22 mouse cellular contexts compared by ENCODE assay signal in genomic region chr8:120907671-120908070, GRCm38 (mm10).
DNase-seq lines count a peak whose midpoint lies in the region; ATAC-seq lines count a peak whose summit lies in the region.
"Had no signal": no experiment of that assay in that cellular context is flagged by ENCODE, and none has a peak within 500 bp of the region (broad histone marks: within the 10 kb centered on the region; RNA-seq: fewer than 3 reads in every experiment).

No protein-coding gene starts in this region.

- no peak overlapping the region for H3K4me2 ChIP-seq in heart, embryonic 12.5 days

- H3K9me3 ChIP-seq in heart, embryonic 10.5 days = no peaks in the 10 kb centered on the region
- H3K9me3 ChIP-seq in heart, embryonic 12.5 days (replicated peaks) = no peaks in the 10 kb centered on the region

- peaks cover 39% of the 10 kb centered on the region for H3K4me1 ChIP-seq in heart, embryonic 10.5 days
- peaks cover 10% of the 10 kb centered on the region for H3K4me1 ChIP-seq in heart, embryonic 12.5 days (replicated peaks)

- H3K4me3 ChIP-seq in heart, embryonic 10.5 days = no peak overlapping the region
- H3K4me3 ChIP-seq in heart, embryonic 12.5 days = no peak overlapping the region

- no peak for ATAC-seq in heart, embryonic 12.5 days (ENCODE audit: insufficient number of reproducible peaks, low FRiP score)
- ATAC-seq: activated CD4-positive, CD25-positive, alpha-beta regulatory T cell, adult 4 months; CD4-positive, CD25-positive, alpha-beta regulatory T cell, adult 4 months; Patski had no signal

- H3K9ac ChIP-seq in heart, embryonic 12.5 days = no peak overlapping the region

- WGBS in heart, embryonic 10.5 days = 41% methylated on average over 6 of the region's 6 CpGs
- 38% methylated on average over 6 of the region's 6 CpGs for WGBS in heart, embryonic 12.5 days

- H3K27ac ChIP-seq in heart, embryonic 10.5 days = peak overlapping the region; percentile 8; the same call in 1 of the 2 replicates
- no peak overlapping the region for H3K27ac ChIP-seq in heart, embryonic 12.5 days (ENCODE audit: poor library complexity, severe bottlenecking)

- peaks cover 58% of the 10 kb centered on the region for H3K27me3 ChIP-seq in heart, embryonic 10.5 days (ENCODE audit: insufficient read depth, poor library complexity, severe bottlenecking)
- peaks cover 44% of the 10 kb centered on the region for H3K27me3 ChIP-seq in heart, embryonic 12.5 days (replicated peaks)
- H3K27me3 ChIP-seq: Patski had no signal

- no peaks in the 10 kb centered on the region for H3K36me3 ChIP-seq in heart, embryonic 10.5 days
- H3K36me3 ChIP-seq in heart, embryonic 12.5 days = no peaks in the 10 kb centered on the region
- H3K36me3 ChIP-seq: G1E had no signal

- DNase-seq in heart, embryonic 10.5 days (ENCODE audit: low spot score) = no peak
- peak; percentile 76 for DNase-seq in 3134 (ENCODE audit: extremely low read depth, insufficient read length, low spot score)
- peak; percentile 84 for DNase-seq in Muller cell, postnatal 12 days (ENCODE audit: inconsistent ontology term)
- DNase-seq in right cerebral cortex, postnatal 25 days = no peak
- no peak for DNase-seq in kidney, postnatal 25 days
- DNase-seq: adrenal gland, adult 2 months; adrenal gland, adult 8-10 months; adrenal gland, postnatal 10 days; adrenal gland, postnatal 14 days; adrenal gland, postnatal 25 days; adrenal gland, postnatal 36 days; B cell, adult 2 months; cerebellum, adult 11 months; cerebellum, adult 11-12 months; cerebellum, adult 18-20 months; cerebellum, adult 2 months; cerebellum, adult 8-10 months had no signal

Comparison
In these comparisons a context has a peak if more than half of its experiments do, and no peak if none do; other contexts are left out.
1. DNase-seq: peak in 3134 (single experiment) and Muller cell, postnatal 12 days (single experiment); none in heart, embryonic 10.5 days (single experiment), right cerebral cortex, postnatal 25 days (single experiment) and kidney, postnatal 25 days (0 of 2).